Mouse (Mus musculus): Measurements from ENCODE around the gene Gm26727.
"Not testable (repeated sequence)": the region's sequence is repeated elsewhere in the genome, so short reads cannot be mapped to it uniquely, and the experiment has no call there.

Gene Gm26727

DNA sequence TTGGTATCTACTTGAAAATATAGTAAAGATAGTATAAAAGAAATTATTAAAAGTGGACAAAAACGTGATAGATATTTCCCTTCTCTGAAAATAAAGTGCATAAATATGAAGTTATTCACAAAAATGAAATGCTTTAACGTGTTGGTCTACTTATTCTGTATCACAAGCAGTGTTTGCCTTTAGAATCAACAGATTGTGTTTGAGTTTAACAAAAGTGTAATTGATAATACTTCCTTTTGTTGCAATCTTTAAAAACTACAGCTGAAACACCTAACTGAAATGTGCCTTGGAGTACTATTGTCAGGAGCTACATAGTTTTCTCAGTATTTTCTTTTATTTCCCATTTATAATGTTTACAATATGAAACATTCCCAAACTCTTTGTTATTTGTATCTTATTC is at the start of gene Gm26727:
TSS of gene Gm26727 (minus strand) at position 101 of the 400 bp plus-strand sequence.
- DNase-seq = no peak

DNA sequence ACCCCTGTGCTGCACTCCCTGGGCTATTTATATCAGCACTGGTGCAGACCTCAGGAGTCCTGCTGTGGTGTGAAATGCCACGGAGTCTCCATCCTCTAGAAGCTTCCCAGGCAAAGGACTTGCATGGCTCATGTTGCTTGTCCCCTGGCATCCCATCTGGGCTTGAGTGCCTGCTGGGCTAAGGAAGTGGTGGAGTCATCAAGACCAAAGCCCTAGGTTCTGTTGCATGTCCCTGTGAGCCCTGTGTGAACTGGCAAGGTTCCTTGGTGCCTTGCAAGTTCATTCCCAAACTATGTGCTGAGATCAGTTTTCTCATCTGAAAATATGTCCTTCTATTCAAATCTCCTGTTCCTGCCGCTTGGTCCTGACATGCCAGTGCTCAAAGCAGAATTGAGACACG is 48.1 kb upstream of the Gm26727 start:
- DNase-seq = no peak

DNA sequence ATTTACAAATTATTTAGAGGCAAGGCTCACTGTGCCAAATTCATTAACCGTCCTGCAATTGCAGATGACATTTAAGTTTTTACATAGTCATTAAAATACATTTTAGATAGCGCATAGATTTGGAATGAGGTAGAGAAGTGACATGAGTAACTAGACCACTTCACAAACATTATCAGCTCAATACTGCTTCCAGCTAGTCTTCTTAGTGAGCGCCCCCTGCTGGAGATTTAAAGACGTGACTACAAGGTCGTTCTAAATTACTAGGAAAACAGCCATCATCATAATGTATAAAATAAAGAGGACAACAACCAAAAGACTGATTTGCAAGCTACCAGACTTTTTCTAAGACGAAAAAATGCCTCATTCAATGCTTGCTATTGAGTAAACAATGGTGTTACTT is 44.8 kb upstream of the Gm26727 start:
- peak; percentile 69 for DNase-seq

DNA sequence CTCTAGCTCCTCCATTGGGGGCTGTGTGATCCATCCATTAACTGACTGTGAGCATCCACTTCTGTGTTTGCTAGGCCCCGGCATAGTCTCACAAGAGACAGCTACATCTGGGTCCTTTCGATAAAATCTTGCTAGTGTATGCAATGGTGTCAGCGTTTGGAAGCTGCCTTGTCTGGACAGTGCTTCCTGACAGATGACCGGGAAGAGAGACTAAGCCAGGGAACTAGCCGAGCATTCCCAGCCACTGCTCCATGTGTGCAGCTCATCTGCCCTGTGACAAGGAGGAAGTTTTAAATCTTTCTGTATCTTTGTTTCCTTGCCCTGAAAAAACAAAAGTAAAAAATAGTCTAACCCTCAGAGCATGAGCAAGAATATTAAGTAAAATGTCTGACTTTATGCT is 37.0 kb upstream of the Gm26727 start:
- not testable (repeated sequence) for DNase-seq

DNA sequence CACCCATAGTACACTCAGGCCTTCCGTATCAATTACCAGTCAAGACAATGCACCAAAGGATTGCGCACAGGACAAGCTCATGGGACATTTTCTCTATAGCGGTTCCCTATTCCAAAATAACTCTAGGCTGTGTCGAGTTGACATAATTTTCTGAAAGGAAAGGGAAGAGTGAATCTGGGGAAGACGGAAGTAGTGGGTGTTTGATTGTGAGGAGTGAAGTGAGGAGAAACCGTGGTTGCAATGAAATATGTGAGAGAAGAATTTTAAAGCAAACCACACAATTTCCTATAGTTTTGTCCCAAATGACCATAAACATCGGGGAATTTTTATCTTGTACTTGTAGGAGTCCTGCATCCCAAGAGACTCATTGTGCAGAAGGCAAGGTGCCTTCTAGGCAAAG is 34.1 kb upstream of the Gm26727 start:
- DNase-seq = no peak

DNA sequence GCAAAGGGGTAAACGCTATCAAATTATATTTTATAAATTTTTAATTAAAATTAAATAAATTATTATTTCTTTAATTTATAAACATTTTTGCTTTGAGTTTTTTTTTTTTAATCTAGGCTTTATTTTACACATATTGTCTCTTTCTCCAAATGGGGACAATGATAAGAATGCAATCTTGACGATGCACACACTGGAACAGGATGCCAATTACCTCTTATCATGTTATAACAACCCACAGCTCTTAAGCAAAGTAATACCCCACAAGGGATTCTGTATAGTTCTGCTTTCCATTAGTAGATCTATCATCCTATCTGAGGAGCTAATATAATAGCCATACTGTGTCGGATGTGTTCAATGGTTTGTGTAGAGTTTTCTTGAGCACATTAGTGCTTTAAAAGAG is 27.9 kb upstream of the Gm26727 start:
- DNase-seq = no peak

DNA sequence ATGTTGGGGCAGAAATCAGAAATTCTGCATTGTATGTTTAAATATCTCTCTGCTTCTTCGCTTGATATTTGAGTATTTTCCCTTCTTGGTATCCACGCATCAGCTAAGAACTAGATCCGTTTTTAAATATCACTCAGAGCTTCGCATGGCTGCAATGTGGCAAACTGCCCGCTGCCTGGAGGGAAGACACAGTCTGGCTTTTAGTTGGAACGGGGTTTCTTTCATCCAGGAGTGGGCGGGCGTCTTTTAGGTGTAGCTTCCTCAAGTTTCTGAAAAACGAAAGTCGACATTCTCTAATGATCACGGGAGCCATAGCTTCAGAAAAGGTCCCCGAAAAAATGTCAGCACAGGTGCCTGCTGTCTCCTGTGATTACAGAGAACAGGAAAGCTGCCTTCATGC is 14.2 kb upstream of the Gm26727 start:
- DNase-seq = peak; percentile 50

DNA sequence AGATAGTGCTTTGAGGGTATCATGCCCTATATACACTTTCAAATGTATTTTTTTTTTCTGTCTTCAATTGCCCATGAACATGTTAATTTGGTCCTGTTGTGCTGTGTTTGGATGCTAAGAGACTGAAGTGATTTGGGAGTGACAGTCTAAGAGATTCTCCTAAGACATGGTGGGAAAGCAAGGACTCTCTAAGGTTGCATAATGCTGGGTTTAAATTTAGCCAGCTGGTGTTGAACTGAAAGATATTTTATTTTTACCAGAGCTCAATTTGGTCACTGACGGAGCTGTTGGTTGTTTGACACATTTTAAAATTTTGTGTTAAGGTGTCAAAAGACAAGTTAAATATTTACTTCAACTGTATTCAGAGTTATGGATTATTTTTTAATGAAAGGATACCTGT is 13.8 kb upstream of the Gm26727 start:
- DNase-seq = no peak

DNA sequence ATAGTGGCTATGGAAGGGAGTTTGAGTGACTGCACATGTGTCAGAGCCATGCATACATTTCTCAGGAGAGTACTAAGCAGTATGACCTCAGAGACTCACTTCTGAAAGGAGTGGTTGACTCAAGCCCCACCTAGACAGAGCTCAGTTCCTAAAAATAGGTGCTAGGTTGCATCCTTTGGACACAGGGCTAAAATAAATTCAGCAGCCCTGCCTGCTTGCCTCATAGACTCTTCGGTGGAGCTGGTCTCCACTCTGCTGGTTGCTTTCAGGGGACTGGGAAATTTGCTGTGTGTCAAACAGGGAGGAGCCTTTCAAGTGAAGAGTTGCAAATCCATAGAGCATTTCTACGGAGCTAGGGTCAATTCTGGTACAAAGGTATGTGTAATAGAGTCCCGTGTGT is 12.8 kb upstream of the Gm26727 start, which contains the start of gene Xirp2:
TSS of gene Xirp2 (plus strand) at position 223 of the 400 bp plus-strand sequence.
- DNase-seq = no peak

DNA sequence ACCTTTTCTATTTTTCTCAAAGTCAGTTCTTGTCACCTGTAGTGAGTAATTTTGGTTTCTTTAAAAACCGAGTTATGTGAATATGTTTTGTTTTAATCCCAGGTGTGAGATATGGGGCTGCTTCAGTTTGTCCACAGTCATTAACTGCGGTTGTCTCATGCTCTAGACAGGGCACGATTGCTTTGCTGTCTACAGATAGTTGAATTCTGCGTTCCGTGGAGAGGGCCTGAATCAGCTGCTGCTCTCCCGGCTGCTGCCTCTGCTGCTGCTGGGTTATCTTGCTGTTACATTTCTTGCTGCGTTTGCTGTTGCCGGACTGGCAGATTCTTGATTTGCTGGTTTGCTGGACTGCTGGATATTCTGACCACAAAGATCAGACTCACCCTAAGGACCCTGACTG is 5.3 kb upstream of the Gm26727 start:
- DNase-seq = no peak

DNA sequence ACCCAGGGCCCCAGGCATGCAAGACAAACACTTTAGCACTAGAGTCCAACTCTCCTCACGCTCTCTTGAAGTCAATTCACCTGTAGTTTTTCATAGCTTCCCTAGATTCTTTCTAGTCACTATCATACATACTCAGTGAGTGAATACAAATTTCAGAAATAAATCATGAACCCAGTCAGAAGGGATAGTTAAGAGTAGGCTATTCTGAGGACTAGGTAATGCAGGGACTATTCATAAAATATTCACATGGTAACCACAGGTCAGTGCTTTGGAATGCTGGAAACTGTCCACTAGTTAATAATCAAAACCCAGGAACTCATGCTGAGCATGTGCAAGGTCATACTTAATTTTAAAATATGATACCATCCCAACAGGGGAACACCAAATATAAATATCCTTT is 10.2 kb downstream of the Gm26727 start:
- DNase-seq = no peak

DNA sequence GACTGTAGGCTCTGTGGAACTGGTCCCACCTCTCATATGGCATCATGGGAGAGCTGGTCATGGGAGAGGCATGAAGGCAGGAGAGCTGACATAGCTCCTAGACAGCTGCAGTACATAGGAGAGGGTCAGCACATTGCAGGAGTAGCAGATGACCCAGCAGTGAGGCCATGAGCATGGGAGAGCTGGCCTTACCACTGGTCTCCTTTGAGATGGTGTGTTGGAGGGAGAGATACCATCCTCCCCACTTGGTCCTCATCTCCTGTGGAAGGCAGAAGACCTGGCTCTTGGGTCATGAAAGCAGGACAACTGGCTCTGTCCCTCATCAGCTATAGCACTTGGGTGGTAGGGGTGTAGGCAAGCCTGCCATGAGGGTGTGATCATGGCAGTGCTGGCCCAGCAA is 12.1 kb downstream of the Gm26727 start:
- DNase-seq = no peak

DNA sequence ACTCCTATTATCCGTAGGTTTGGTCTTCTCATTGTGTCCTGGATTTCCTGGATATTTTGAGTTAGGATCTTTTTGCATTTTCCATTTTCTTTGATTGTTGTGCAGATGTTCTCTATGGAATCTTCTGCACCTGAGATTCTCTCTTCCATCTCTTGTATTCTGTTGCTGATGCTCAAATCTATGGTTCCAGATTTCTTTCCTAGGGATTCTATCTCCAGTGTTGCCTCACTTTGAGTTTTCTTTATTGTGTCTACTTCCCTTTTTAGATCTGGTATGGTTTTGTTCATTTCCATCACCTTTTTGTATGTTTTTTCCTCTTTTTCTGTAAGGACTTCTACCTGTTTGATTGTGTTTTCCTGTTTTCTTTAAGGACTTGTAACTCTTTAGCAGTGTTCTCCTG is 19.6 kb downstream of the Gm26727 start, which contains the start of gene Gm21830:
TSS of gene Gm21830 (plus strand) at position 301 of the 400 bp plus-strand sequence.
- DNase-seq = not testable (repeated sequence)

Data from right cerebral cortex, postnatal 14 days (tissue).